Mouse (Mus musculus) cerebellum, adult (tissue): Measurements from ENCODE around the gene Smap2.
"Not testable (repeated sequence)": the region's sequence is repeated elsewhere in the genome, so short reads cannot be mapped to it uniquely, and the experiment has no call there.

ENCODE experiments used
- ATAC-seq: cut with Nextera tagmentation; 2 replicates; pipeline ENCODE4 v1.9.2; 2017; ENCODE audit warnings: mild to moderate bottlenecking, moderate library complexity, mixed read lengths; ENCODE audit not compliant: insufficient number of reproducible peaks, low FRiP score, low TSS enrichment

Gene Smap2

GRCm38 (mm10) chr4:121016928-121017657 lies at the start of gene Smap2:
TSS of gene Smap2 (minus strand) at chr4:121017247.
- peak; percentile 91 for ATAC-seq

GRCm38 (mm10) chr4:121065336-121065735 lies 48.3 kb upstream of the Smap2 start:
- no peak for ATAC-seq

GRCm38 (mm10) chr4:121059218-121059617 lies 42.2 kb upstream of the Smap2 start:
- not testable (repeated sequence) for ATAC-seq

GRCm38 (mm10) chr4:121057032-121057431 lies 40.0 kb upstream of the Smap2 start:
- no peak for ATAC-seq

- no peak for ATAC-seq
Observed at GRCm38 (mm10) chr4:121056342-121056741, 39.3 kb upstream of the Smap2 start.

- ATAC-seq: peak; percentile 89
Observed at GRCm38 (mm10) chr4:121052454-121053323, 35.6 kb upstream of the Smap2 start.

GRCm38 (mm10) chr4:121051863-121052262 lies 34.8 kb upstream of the Smap2 start:
- ATAC-seq: no peak

- no peak for ATAC-seq
Observed at GRCm38 (mm10) chr4:121042946-121043345, 25.9 kb upstream of the Smap2 start.

- ATAC-seq: no peak
Observed at GRCm38 (mm10) chr4:121042472-121042871, 25.4 kb upstream of the Smap2 start.

- peak; percentile 65 for ATAC-seq
Observed at GRCm38 (mm10) chr4:121040897-121041671, 24.0 kb upstream of the Smap2 start.

- ATAC-seq: no peak
Observed at GRCm38 (mm10) chr4:121040323-121040722, 23.3 kb upstream of the Smap2 start.

- ATAC-seq: no peak
Observed at GRCm38 (mm10) chr4:121039331-121040115, 22.5 kb upstream of the Smap2 start, which contains the start of gene Col9a2. TSS of gene Col9a2 (plus strand) at chr4:121039385.

GRCm38 (mm10) chr4:121033006-121033405 lies 16.0 kb upstream of the Smap2 start:
- ATAC-seq: no peak

- no peak for ATAC-seq
Observed at GRCm38 (mm10) chr4:121031440-121031839, 14.4 kb upstream of the Smap2 start.

GRCm38 (mm10) chr4:121029632-121030031 lies 12.6 kb upstream of the Smap2 start:
- ATAC-seq: no peak

- ATAC-seq: no peak
Observed at GRCm38 (mm10) chr4:121028659-121029392, 11.8 kb upstream of the Smap2 start.

GRCm38 (mm10) chr4:121028146-121028545 lies 11.1 kb upstream of the Smap2 start:
- no peak for ATAC-seq

GRCm38 (mm10) chr4:121025681-121026080 lies 8.6 kb upstream of the Smap2 start:
- no peak for ATAC-seq

- no peak for ATAC-seq
Observed at GRCm38 (mm10) chr4:121023941-121024340, 6.9 kb upstream of the Smap2 start.
